In the genomic region with DNA sequence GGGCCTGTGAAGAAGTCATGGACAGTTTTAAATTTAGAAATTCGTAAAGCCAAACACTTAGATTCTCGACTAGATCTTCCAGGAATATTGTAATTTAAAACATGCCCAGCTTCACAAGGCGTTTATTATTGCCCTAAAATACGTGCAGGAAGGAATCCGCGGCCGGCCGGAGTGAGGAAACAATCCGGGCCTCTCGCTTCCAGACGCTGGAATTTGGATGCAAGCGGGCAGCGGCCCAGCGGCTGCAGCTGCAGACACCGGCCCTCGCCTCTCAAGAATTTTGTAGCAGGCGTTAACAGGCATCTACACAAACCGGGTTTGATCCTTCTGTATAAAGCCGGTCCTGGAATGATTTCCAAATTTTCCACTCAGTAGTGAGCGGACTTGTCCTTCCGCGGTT, we compare ENCODE assay signal across 8 mouse cellular contexts.
DNase-seq lines count a peak whose midpoint lies in the region; ATAC-seq lines count a peak whose summit lies in the region.

No protein-coding gene starts in this region.

- WGBS in embryonic facial prominence, embryonic 10.5 days, result 1% methylated on average over 22 of the region's 22 CpGs
- 2% methylated on average over 22 of the region's 22 CpGs for WGBS in heart, embryonic 13.5 days

- H3K27me3 ChIP-seq in embryonic facial prominence, embryonic 10.5 days (replicated peaks; ENCODE audit: low read depth, poor library complexity, severe bottlenecking), result peaks cover 43% of the 10 kb centered on the region
- peaks cover 26% of the 10 kb centered on the region for H3K27me3 ChIP-seq in heart, embryonic 13.5 days (replicated peaks)

- H3K4me2 ChIP-seq in heart, embryonic 13.5 days, result peak overlapping the region; percentile 86

- ATAC-seq in heart, embryonic 13.5 days (ENCODE audit: extremely low read depth, insufficient number of reproducible peaks, low FRiP score, low TSS enrichment), result no peak

- H3K36me3 ChIP-seq in embryonic facial prominence, embryonic 10.5 days (replicated peaks), result no peaks in the 10 kb centered on the region
- H3K36me3 ChIP-seq in heart, embryonic 13.5 days, result no peaks in the 10 kb centered on the region

- H3K4me3 ChIP-seq in embryonic facial prominence, embryonic 10.5 days, result peak overlapping the region; percentile 54
- H3K4me3 ChIP-seq in heart, embryonic 13.5 days, result peak overlapping the region; percentile 55

- DNase-seq in cerebellum, postnatal 14 days, result peak; percentile 39 to 54
- no peak for DNase-seq in cerebellum, postnatal 36 days
- DNase-seq in embryonic facial prominence, embryonic 10.5 days (ENCODE audit: low spot score), result peak; percentile 82
- peak; percentile 91 for DNase-seq in kidney, postnatal 10 days
- DNase-seq in mesoderm, embryonic 11.5 days (ENCODE audit: low read depth, low spot score), result peak; percentile 74
- DNase-seq in urinary bladder, adult 2 months (ENCODE audit: low spot score), result peak; percentile 52
- DNase-seq in left cerebral cortex, adult 8-10 months (ENCODE audit: low spot score in 2 of 2), result no peak

- peaks cover 70% of the 10 kb centered on the region for H3K4me1 ChIP-seq in embryonic facial prominence, embryonic 10.5 days
- peaks cover 52% of the 10 kb centered on the region for H3K4me1 ChIP-seq in heart, embryonic 13.5 days

- no peaks in the 10 kb centered on the region for H3K9me3 ChIP-seq in embryonic facial prominence, embryonic 10.5 days
- H3K9me3 ChIP-seq in heart, embryonic 13.5 days, result no peaks in the 10 kb centered on the region

- H3K27ac ChIP-seq in embryonic facial prominence, embryonic 10.5 days (replicated peaks), result peak overlapping the region; percentile 98
- peak overlapping the region; percentile 85 for H3K27ac ChIP-seq in heart, embryonic 13.5 days (replicated peaks)

- peak overlapping the region; percentile 83 for H3K9ac ChIP-seq in heart, embryonic 13.5 days

Comparison
In these comparisons a context has a peak if more than half of its experiments do, and no peak if none do; other contexts are left out.
1. DNase-seq: peak in cerebellum, postnatal 14 days (2 of 2), embryonic facial prominence, embryonic 10.5 days (single experiment), kidney, postnatal 10 days (single experiment), mesoderm, embryonic 11.5 days (single experiment) and urinary bladder, adult 2 months (single experiment); none in cerebellum, postnatal 36 days (0 of 2) and left cerebral cortex, adult 8-10 months (0 of 2).